11 mouse cellular contexts compared by ENCODE assay signal in genomic region chr8:46845891-46846290, GRCm38 (mm10).
DNase-seq lines count a peak whose midpoint lies in the region; ATAC-seq and TF ChIP-seq lines count a peak whose summit lies in the region.
"Had no signal": no experiment of that assay in that cellular context is flagged by ENCODE, and none has a peak within 500 bp of the region (broad histone marks: within the 10 kb centered on the region; RNA-seq: fewer than 3 reads in every experiment).

No protein-coding gene starts in this region.

- peaks cover 48% of the 10 kb centered on the region for H3K36me3 ChIP-seq in heart, adult 2 months (ENCODE audit: control insufficient read depth, insufficient read depth, low read length)
- peaks cover 22% of the 10 kb centered on the region for H3K36me3 ChIP-seq in embryonic facial prominence, embryonic 10.5 days (replicated peaks)
- peaks cover 27% of the 10 kb centered on the region for H3K36me3 ChIP-seq in macrophage (ENCODE audit: inconsistent target)
- H3K36me3 ChIP-seq in forebrain, postnatal 0 days (ENCODE audit: insufficient read depth) = no peaks in the 10 kb centered on the region
- H3K36me3 ChIP-seq: midbrain, embryonic 15.5 days had no signal

- no peak for TF ChIP-seq CTCF in heart, adult 2 months (IDR thresholded peaks at IDR 0.05)
- no peak for TF ChIP-seq CTCF in layer of hippocampus, adult 2 months (conservative IDR thresholded peaks at IDR 0.05)
- TF ChIP-seq CTCF in forebrain, postnatal 0 days (IDR thresholded peaks at IDR 0.05; ENCODE audit: low read depth) = no peak

- H3K9me3 ChIP-seq in embryonic facial prominence, embryonic 10.5 days = no peaks in the 10 kb centered on the region
- H3K9me3 ChIP-seq in forebrain, postnatal 0 days (ENCODE audit: low read length) = no peaks in the 10 kb centered on the region
- H3K9me3 ChIP-seq: forebrain, embryonic 15.5 days; hindbrain, embryonic 12.5 days; midbrain, embryonic 15.5 days had no signal

- no peak for TF ChIP-seq POLR2A in heart, adult 2 months (IDR thresholded peaks at IDR 0.05; ENCODE audit: insufficient read depth, low read depth, low read length)

- peak overlapping the region; percentile 94 for H3K27ac ChIP-seq in heart, adult 2 months
- H3K27ac ChIP-seq in layer of hippocampus, adult 2 months = peak overlapping the region; percentile 79
- peak overlapping the region; percentile 5; the same call in 1 of the 2 replicates for H3K27ac ChIP-seq in embryonic facial prominence, embryonic 10.5 days (replicated peaks)
- peak overlapping the region; percentile 99 for H3K27ac ChIP-seq in macrophage
- no peak overlapping the region for H3K27ac ChIP-seq in forebrain, postnatal 0 days (ENCODE audit: low read depth, low read length)
- H3K27ac ChIP-seq: forebrain, embryonic 15.5 days; hindbrain, embryonic 12.5 days; midbrain, embryonic 15.5 days had no signal

- H3K9ac ChIP-seq in heart, adult 2 months (ENCODE audit: low read depth, low read length) = no peak overlapping the region
- no peak overlapping the region for H3K9ac ChIP-seq in forebrain, postnatal 0 days
- H3K9ac ChIP-seq: forebrain, embryonic 15.5 days; hindbrain, embryonic 12.5 days; midbrain, embryonic 15.5 days had no signal

- intact Hi-C loops in heart, adult 2 months (cut with DNase I) = loop anchor here (5.0 kb wide), 1 partner anchor 86 kb away; no protein-coding TSS in a partner anchor
- intact Hi-C loops in heart, postnatal 36 days (cut with DNase I) = loop anchor here (1.0 to 5.0 kb wide), 2 partner anchors 107 to 159 kb away; partner anchors contain the start of gene Irf2

- H3K4me3 ChIP-seq in heart, adult 2 months = no peak overlapping the region
- H3K4me3 ChIP-seq in layer of hippocampus, adult 2 months = no peak overlapping the region
- H3K4me3 ChIP-seq in embryonic facial prominence, embryonic 10.5 days = no peak overlapping the region
- H3K4me3 ChIP-seq in macrophage (ENCODE audit: inconsistent target) = no peak overlapping the region
- no peak overlapping the region for H3K4me3 ChIP-seq in forebrain, postnatal 0 days (ENCODE audit: low read depth, low read length)
- H3K4me3 ChIP-seq: forebrain, embryonic 15.5 days; hindbrain, embryonic 12.5 days; midbrain, embryonic 15.5 days had no signal

- peaks cover 45% of the 10 kb centered on the region for H3K4me1 ChIP-seq in heart, adult 2 months (ENCODE audit: control insufficient read depth, insufficient read depth, low read length)
- H3K4me1 ChIP-seq in embryonic facial prominence, embryonic 10.5 days = peaks cover 20% of the 10 kb centered on the region
- H3K4me1 ChIP-seq in forebrain, postnatal 0 days (ENCODE audit: insufficient read depth) = no peaks in the 10 kb centered on the region
- H3K4me1 ChIP-seq: forebrain, embryonic 15.5 days; midbrain, embryonic 15.5 days had no signal

- no peaks in the 10 kb centered on the region for H3K27me3 ChIP-seq in heart, adult 2 months (ENCODE audit: control insufficient read depth, insufficient read depth, low read length)
- H3K27me3 ChIP-seq in embryonic facial prominence, embryonic 10.5 days (replicated peaks; ENCODE audit: low read depth, poor library complexity, severe bottlenecking) = no peaks in the 10 kb centered on the region
- H3K27me3 ChIP-seq in forebrain, postnatal 0 days (ENCODE audit: insufficient read depth, low read length) = no peaks in the 10 kb centered on the region
- H3K27me3 ChIP-seq: forebrain, embryonic 15.5 days; hindbrain, embryonic 12.5 days; midbrain, embryonic 15.5 days had no signal

- no peaks in the 10 kb centered on the region for H3K79me2 ChIP-seq in heart, adult 2 months (replicated peaks; ENCODE audit: control insufficient read depth, insufficient read depth, low read length)
- H3K79me2 ChIP-seq in macrophage (ENCODE audit: inconsistent target) = peaks cover 40% of the 10 kb centered on the region

- ATAC-seq in forebrain, postnatal 0 days = no peak
- ATAC-seq: forebrain, embryonic 15.5 days; midbrain, embryonic 15.5 days had no signal

- DNase-seq in heart, adult 2 months = no peak
- no peak for DNase-seq in heart, postnatal 36 days
- DNase-seq in layer of hippocampus, adult 2 months (ENCODE audit: low spot score in 2 of 2) = no peak
- no peak for DNase-seq in layer of hippocampus, adult 8-10 months (ENCODE audit: low spot score in 2 of 2)
- no peak for DNase-seq in embryonic facial prominence, embryonic 10.5 days (ENCODE audit: low spot score)
- no peak for DNase-seq in thymus, postnatal 4 days
- DNase-seq in forebrain, postnatal 0 days = no peak

- no peak for TF ChIP-seq EP300 in heart, adult 2 months (IDR thresholded peaks at IDR 0.05; ENCODE audit: insufficient read depth, low read depth, low read length)

- 70% methylated on average over 9 of the region's 9 CpGs for WGBS in heart, adult 2 months
- 81% methylated on average over 9 of the region's 9 CpGs for WGBS in embryonic facial prominence, embryonic 10.5 days
- 88% methylated on average over 7 of the region's 9 CpGs for WGBS in macrophage (ENCODE audit: missing documents)
- 94% methylated on average over 9 of the region's 9 CpGs for WGBS in forebrain, postnatal 0 days

- no peak overlapping the region for H3K4me2 ChIP-seq in forebrain, postnatal 0 days (ENCODE audit: low read depth)
- H3K4me2 ChIP-seq: forebrain, embryonic 15.5 days; hindbrain, embryonic 12.5 days; midbrain, embryonic 15.5 days had no signal
